Mouse (Mus musculus): ENCODE data around the gene Pitpnc1. TPM values are rescaled to one million over a fixed set of nuclear protein-coding genes. Genes with fewer than 3 reads are reported as not detected.

Pitpnc1 gene
- polyA plus RNA-seq, 1 experiment: 0.25 TPM

- peaks cover 73% of the 10 kb centered on the region for H3K79me2 ChIP-seq (ENCODE audit: control insufficient read depth, insufficient read depth)
- no peak overlapping the region for H3K4me3 ChIP-seq (ENCODE audit: insufficient read depth, poor library complexity, severe bottlenecking)
- peaks cover 64% of the 10 kb centered on the region for H3K36me3 ChIP-seq (ENCODE audit: control insufficient read depth, insufficient read depth)
- no peaks in the 10 kb centered on the region for H3K27me3 ChIP-seq (ENCODE audit: control insufficient read depth, insufficient read depth, insufficient read length)
- TF ChIP-seq MAX (IDR thresholded peaks at IDR 0.05): no peak
- TF ChIP-seq CTCF (IDR thresholded peaks at IDR 0.05; ENCODE audit: control insufficient read depth, insufficient read depth, insufficient read length): no peak
- no peak for TF ChIP-seq MYOG (IDR thresholded peaks at IDR 0.05; ENCODE audit: control insufficient read depth, extremely low read depth, insufficient read length)
- no peak for TF ChIP-seq MYOD1 (IDR thresholded peaks at IDR 0.05; ENCODE audit: control insufficient read depth, insufficient read length, low read depth)
- TF ChIP-seq USF1 (IDR thresholded peaks at IDR 0.05; ENCODE audit: low read depth): no peak
- TF ChIP-seq FOSL1 (IDR thresholded peaks at IDR 0.05; ENCODE audit: insufficient read depth, low read length, poor library complexity, severe bottlenecking): no peak
- TF ChIP-seq CEBPB (IDR thresholded peaks at IDR 0.05; ENCODE audit: low read depth): no peak
- peaks cover 67% of the 10 kb centered on the region for H3K79me3 ChIP-seq (ENCODE audit: low read depth)
- H3ac ChIP-seq (ENCODE audit: control insufficient read depth, insufficient read length, low read depth): no peak overlapping the region
These were observed 13.8 kb upstream of the Pitpnc1 start for GRCm38 (mm10) chr11:107484341-107484740.

GRCm38 (mm10) chr11:107479862-107480203, 9.3 kb upstream of the Pitpnc1 start:
- no peaks in the 10 kb centered on the region for H3K27me3 ChIP-seq (ENCODE audit: control insufficient read depth, insufficient read depth, insufficient read length)
- H3K4me3 ChIP-seq (ENCODE audit: insufficient read depth, poor library complexity, severe bottlenecking): peak overlapping the region; percentile 96
- peak overlapping the region; percentile 98 for H3ac ChIP-seq (ENCODE audit: control insufficient read depth, insufficient read length, low read depth)
- TF ChIP-seq CEBPB (IDR thresholded peaks at IDR 0.05; ENCODE audit: low read depth): no peak
- TF ChIP-seq CTCF (IDR thresholded peaks at IDR 0.05; ENCODE audit: control insufficient read depth, insufficient read depth, insufficient read length): no peak
- TF ChIP-seq USF1 (IDR thresholded peaks at IDR 0.05; ENCODE audit: low read depth): no peak
- no peak for TF ChIP-seq MYOG (IDR thresholded peaks at IDR 0.05; ENCODE audit: control insufficient read depth, extremely low read depth, insufficient read length)
- no peak for TF ChIP-seq FOSL1 (IDR thresholded peaks at IDR 0.05; ENCODE audit: insufficient read depth, low read length, poor library complexity, severe bottlenecking)
- TF ChIP-seq MAX (IDR thresholded peaks at IDR 0.05): no peak
- TF ChIP-seq MYOD1 (IDR thresholded peaks at IDR 0.05; ENCODE audit: control insufficient read depth, insufficient read length, low read depth): no peak
- H3K79me2 ChIP-seq (ENCODE audit: control insufficient read depth, insufficient read depth): peaks cover 56% of the 10 kb centered on the region
- peaks cover 55% of the 10 kb centered on the region for H3K79me3 ChIP-seq (ENCODE audit: low read depth)
- peaks cover 20% of the 10 kb centered on the region for H3K36me3 ChIP-seq (ENCODE audit: control insufficient read depth, insufficient read depth)

GRCm38 (mm10) chr11:107479053-107479861, 8.8 kb upstream of the Pitpnc1 start, which contains the start of gene Psmd12:
Gene Psmd12 (plus strand): TSS chr11:107479484.
- TF ChIP-seq MYOD1 (IDR thresholded peaks at IDR 0.05; ENCODE audit: control insufficient read depth, insufficient read length, low read depth) (no peak), MAX (IDR thresholded peaks at IDR 0.05) (peak; percentile 100)
- Histone ChIP-seq H3K79me2 (ENCODE audit: control insufficient read depth, insufficient read depth) (peaks cover 51% of the 10 kb centered on the region), H3K27me3 (ENCODE audit: control insufficient read depth, insufficient read depth, insufficient read length) (no peaks in the 10 kb centered on the region), H3K4me3 (ENCODE audit: insufficient read depth, poor library complexity, severe bottlenecking) (peak within 1 kb of the TSS; percentile 96), H3K36me3 (ENCODE audit: control insufficient read depth, insufficient read depth) (peaks cover 14% of the 10 kb centered on the region), H3K79me3 (ENCODE audit: low read depth) (peaks cover 49% of the 10 kb centered on the region), H3ac (ENCODE audit: control insufficient read depth, insufficient read length, low read depth) (peak within 1 kb of the TSS; percentile 98)

- TF ChIP-seq CTCF (IDR thresholded peaks at IDR 0.05; ENCODE audit: control insufficient read depth, insufficient read depth, insufficient read length) (peak; percentile 49), USF1 (IDR thresholded peaks at IDR 0.05; ENCODE audit: low read depth) (no peak)
These were observed 2.8 kb upstream of the Pitpnc1 start for GRCm38 (mm10) chr11:107473137-107473820.

GRCm38 (mm10) chr11:107472304-107472703, 1.8 kb upstream of the Pitpnc1 start:
- Histone ChIP-seq H3K79me2 (ENCODE audit: control insufficient read depth, insufficient read depth) (no peaks in the 10 kb centered on the region), H3K36me3 (ENCODE audit: control insufficient read depth, insufficient read depth) (no peaks in the 10 kb centered on the region), H3ac (ENCODE audit: control insufficient read depth, insufficient read length, low read depth) (no peak overlapping the region), H3K79me3 (ENCODE audit: low read depth) (no peaks in the 10 kb centered on the region), H3K27me3 (ENCODE audit: control insufficient read depth, insufficient read depth, insufficient read length) (no peaks in the 10 kb centered on the region), H3K4me3 (ENCODE audit: insufficient read depth, poor library complexity, severe bottlenecking) (no peak overlapping the region)
- no peak for TF ChIP-seq USF1 (IDR thresholded peaks at IDR 0.05; ENCODE audit: low read depth)
- TF ChIP-seq CEBPB (IDR thresholded peaks at IDR 0.05; ENCODE audit: low read depth): no peak
- TF ChIP-seq MYOD1 (IDR thresholded peaks at IDR 0.05; ENCODE audit: control insufficient read depth, insufficient read length, low read depth): no peak
- TF ChIP-seq FOSL1 (IDR thresholded peaks at IDR 0.05; ENCODE audit: insufficient read depth, low read length, poor library complexity, severe bottlenecking): no peak
- TF ChIP-seq CTCF (IDR thresholded peaks at IDR 0.05; ENCODE audit: control insufficient read depth, insufficient read depth, insufficient read length): no peak
- no peak for TF ChIP-seq MYOG (IDR thresholded peaks at IDR 0.05; ENCODE audit: control insufficient read depth, extremely low read depth, insufficient read length)
- TF ChIP-seq MAX (IDR thresholded peaks at IDR 0.05): no peak

More at GRCm38 (mm10) chr11:107473137-107473820, 2.8 kb upstream of the Pitpnc1 start:
- Histone ChIP-seq H3ac (ENCODE audit: control insufficient read depth, insufficient read length, low read depth) (no peak overlapping the region), H3K27me3 (ENCODE audit: control insufficient read depth, insufficient read depth, insufficient read length) (no peaks in the 10 kb centered on the region), H3K4me3 (ENCODE audit: insufficient read depth, poor library complexity, severe bottlenecking) (no peak overlapping the region), H3K79me3 (ENCODE audit: low read depth) (no peaks in the 10 kb centered on the region), H3K79me2 (ENCODE audit: control insufficient read depth, insufficient read depth) (no peaks in the 10 kb centered on the region), H3K36me3 (ENCODE audit: control insufficient read depth, insufficient read depth) (no peaks in the 10 kb centered on the region)

Measured in C2C12 (cell line).